Mouse (Mus musculus) right cerebral cortex, adult 18-20 months (tissue): ENCODE data around the gene Fkbp14.

Experiments used
- DNase-seq: peaks from one replicate; pipeline ENCODE4 v3.0.0; 2022; ENCODE audit warnings: mixed read lengths

The Fkbp14 gene

DNA sequence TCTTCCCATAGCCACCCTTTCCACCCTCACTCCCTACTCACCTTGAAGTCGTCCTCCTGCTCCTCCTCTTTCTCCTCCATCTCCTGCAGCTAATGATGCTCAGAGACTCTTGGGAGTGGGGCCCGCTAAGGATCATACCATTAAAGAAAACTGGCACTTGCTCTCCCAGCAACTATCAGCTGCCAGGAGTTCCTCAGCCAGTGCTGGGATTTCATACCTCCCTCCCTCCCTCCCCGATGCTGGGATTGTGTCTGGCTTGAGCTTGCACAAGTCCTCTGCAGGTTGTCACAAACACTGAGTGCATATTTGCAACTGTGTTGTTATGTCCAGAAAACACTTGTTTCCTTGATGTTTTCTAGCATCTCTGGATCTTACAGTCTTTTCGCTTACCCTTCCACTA is at the start of gene Fkbp14:
Fkbp14 (minus strand) TSS at position 101 of the 400 bp plus-strand sequence.
- no peak for DNase-seq

DNA sequence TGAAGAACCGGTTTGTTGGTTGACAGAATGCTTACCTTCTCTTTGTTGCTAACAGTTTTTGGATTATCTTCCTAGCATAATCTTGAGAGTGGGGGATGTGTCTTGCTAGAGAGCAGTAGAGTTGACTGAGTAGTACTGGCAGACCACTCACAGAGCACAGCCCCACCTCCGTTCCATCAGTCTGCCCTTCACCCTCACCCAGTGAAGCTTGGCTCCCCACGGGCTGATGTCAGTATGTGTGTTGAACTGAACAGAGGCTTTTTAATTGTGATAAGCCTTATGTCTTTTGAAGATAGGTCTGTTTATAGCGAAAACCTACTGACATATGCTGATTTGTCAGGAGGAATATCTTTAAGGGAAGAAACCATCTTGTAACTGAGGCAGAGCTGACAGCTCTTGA is 46.1 kb upstream of the Fkbp14 start:
- DNase-seq, result no peak

DNA sequence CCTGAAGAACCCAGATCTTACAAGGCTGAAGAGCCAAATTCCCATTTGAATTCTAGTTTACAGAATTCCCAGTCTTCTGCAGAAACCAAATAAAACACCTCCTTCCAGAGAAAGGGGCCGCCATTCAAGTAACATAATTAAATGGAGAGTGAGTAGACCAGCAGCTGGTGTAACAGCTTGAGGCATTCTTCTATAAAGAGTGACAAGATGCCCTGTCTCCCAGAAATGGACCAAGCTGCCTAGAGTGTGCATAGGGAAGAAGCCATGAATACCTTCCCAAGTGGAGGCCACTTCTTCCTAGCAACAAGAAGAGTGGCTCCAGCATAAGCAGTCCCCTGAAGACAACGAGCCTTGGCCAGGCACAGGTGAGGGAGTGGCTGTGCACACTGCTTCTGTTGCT is 44.8 kb upstream of the Fkbp14 start:
- DNase-seq, result peak; percentile 49

DNA sequence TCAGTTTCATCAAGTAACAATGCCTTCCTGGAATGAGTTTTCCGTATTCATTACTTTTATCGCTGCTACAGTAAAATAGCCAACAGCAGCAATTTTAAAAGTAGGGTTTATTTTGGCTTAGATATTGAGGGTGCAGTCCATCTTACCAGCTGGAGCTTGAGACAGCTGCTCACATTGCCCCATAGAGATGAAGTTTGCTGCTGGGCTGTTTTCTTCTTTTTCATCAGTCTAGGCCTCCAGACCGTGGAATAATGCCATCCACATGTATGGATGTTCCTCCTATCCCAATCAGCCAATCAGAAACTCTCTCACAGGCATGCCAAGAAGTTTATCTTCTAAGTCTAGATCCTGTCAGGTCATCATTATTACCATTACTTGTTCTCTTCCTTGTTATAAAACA is 42.8 kb upstream of the Fkbp14 start:
- DNase-seq, result no peak

DNA sequence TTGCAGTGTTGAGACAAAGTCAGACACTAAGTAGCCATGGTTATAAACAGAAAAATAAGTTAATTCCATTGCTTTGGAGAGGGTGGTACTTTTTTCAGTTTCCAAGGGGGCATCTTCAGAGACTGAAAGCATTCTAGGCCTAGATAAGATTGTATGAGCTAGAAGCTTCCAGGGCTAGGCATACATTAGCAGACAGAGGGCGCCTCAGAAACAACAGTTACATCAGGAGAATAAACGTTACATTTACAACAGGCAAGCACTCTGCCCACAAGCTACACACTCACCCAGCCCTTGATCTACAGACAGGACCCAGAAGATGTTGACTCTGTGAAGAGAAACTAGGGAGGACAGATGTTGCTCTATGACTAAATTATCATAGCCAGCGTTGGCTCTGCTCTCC is 34.4 kb upstream of the Fkbp14 start:
- DNase-seq, result peak; percentile 39

DNA sequence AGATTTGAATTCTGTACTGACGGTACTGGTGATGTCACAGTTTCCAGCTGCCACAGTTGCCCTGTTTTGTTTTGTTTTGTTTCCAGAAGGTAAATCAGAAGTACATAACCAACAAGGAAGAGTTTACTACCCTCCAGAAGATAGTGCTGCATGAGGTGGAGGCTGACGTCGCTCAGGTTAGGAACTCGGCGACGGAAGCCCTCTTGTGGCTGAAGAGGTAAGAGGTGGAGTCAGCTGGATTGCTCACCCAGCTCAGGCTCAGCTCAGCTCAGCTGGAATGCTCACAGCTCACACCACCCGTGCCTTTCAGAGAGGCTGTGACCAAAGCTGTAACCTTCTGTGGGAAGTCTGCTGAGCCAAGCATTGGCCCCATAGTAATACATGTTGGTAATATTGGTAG is 32.6 kb upstream of the Fkbp14 start:
- peak; percentile 30 for DNase-seq

DNA sequence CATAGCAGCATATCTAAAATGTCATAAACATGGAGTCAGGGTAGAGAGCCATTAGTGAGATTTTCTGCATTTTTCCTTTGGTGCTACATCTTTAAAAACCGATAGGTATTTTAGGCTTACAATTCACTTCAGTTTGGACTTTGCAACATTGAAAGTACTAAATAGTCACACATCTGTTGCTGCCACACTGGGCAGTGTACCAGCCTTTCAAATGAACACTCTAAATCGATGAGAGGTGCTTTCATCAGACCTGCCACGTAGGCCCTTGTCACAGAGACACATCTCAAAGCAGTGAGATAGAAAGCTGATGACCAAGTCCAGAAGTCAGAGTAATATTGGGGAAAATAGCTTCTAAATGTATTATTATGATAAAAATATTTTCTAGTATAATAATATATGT is 31.3 kb upstream of the Fkbp14 start:
- no peak for DNase-seq

DNA sequence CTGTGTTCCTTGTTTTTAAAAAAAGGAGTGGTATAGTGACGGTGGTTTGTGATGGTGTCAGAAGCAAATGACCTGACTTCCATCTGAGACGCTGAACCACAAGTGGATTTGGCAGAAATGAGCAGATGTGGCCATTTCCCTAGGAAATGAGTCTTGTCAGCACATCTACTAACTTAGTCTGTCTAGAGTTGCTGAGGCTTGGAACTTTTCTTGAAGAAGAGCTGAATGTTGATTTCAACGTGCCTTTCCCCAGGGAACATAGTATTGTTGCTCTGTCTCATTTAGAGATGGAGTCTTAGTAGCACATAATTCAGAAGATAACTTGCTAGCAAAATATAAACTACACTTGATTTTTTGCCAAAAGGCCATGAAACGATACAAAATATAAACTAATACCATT is 23.2 kb upstream of the Fkbp14 start:
- no peak for DNase-seq

DNA sequence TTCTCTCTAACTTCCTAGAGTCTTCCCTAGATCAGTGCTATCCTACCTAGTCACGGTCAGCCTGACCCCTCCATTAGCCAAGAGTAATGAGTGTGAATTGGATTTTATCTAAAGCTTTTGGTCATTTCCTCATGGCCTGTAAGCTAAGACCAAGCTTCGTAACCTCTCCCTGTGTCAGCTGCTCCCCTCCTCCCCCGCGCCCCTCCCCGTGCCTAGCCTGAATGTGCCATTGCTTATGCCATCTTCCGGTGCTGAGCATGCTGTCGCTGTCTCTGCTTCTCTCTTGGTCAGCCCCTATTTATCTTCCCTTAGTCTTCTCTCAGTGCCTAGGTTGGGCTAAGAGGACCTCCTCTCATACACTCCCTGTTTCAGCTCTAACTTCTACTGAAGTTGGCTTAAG is 22.4 kb upstream of the Fkbp14 start:
- DNase-seq, result no peak

DNA sequence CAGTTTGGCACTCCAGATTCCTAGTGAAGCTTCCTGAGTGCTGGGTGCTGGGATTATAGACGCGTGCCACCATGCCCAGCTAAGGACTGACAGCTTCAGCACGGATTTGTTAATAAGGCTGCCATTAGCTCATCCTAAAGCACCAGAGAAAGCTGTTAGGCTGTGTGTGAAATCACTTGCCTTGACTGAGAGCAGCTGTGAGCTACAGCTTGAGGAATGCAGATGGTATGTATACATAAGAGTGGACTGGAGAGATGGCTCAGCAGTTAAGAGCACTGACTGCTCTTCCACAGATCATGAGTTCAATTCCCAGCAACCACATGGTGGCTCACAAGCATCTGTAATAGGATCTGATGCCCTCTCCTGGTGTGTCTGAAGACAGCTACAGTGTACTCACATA is 20.3 kb upstream of the Fkbp14 start:
- DNase-seq, result no peak

DNA sequence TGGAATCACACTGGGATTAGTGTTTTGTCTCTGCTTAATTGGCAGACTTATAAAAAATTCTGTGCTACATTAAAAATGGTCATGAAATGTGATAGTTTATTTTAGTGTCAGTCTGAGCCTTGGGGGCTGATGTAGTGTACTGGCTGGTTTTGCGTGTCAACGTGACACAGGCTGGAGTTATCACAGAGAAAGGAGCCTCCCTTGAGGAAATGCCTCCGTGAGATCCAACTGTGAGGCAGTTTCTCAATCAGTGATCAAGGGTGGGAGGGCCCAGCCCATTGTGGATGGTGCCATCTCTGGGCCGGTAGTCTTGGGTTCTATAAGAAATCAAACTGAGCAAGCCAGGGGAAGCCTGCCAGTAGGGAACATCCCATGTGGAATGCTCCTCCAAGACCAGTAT is 9.1 kb upstream of the Fkbp14 start:
- no peak for DNase-seq

DNA sequence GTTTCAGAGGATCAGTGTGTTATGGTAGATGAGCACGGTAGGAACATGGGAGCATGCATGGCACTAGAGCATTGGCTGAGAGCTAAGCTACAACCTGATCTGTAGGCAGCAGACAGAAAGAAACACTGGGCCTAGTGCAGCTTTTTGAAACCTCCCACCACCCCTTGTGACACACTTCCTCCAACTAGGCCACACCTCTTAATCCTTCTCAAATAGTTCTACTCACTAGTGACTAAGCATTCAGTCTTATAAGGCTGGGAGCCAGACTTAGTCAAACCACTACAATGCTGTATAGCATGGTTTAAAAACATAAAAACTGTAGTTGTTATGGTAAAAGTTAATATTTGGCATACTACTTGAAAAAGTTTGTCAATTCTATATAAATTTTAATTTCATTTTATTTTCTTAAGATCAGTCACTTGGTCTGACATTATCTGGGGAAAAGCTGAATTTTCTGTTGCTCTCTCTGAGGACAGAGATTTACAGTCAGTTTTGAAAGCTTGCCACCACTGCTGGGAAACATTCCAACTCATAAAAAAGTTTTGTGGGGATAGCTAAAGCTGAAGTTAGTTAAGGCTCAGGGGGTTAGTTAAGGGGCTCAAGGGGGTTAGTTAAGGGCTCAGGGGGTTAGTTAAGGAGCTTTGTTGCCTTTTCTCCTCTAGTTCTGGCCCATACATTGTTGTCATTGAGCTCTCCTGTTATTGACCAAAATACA is 7.0 kb upstream of the Fkbp14 start:
- no peak for DNase-seq

DNA sequence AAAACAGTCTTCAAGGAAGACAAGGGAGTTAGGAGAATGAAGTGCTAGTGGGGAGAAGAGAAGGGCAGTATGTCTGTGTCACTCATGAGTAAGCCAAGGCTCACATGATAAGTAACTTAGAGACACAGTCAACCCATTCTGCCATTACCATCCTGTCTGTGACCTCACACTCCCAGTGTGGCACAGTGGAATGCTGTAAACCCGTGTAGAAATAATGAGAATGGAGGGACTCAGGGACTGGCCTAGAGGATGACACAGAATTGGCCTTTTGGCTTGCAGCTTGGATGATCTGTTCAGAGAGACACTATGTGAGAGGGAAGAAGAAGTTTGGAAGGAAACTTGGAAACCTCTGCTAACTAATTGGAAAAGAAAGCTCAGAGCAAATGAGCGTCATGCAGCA is 5.8 kb upstream of the Fkbp14 start:
- no peak for DNase-seq

DNA sequence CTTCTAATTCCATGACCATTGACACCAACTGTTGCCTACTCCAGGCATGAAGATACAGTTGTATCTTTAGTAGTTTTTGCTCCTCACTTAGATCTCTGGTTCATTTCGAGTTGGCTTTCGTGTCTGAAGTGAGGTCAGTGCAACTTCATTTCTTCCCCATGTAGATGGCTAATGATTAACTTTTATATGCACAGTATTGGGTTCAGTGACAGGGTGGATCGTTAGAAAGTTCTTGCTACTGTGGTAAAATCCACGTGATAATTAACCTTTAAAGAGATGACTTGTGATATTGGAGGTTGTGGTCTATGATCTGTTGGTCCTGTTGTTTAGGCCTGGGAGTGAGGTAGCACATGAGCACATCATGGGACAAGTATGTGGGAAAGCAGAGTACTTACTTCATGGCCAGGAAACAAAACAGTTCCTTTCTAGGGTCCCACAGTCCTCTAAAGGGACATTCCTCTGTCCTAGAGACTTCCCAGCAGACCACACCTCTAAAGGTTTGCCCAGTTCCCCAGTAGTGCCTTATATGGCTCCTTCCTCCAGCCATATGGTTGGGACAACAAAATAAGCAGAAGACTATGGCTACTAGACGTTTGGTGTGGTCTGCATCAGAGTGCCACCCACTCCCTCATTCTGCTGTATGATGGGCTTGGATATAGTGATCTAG is 3.7 kb upstream of the Fkbp14 start:
- no peak for DNase-seq

DNA sequence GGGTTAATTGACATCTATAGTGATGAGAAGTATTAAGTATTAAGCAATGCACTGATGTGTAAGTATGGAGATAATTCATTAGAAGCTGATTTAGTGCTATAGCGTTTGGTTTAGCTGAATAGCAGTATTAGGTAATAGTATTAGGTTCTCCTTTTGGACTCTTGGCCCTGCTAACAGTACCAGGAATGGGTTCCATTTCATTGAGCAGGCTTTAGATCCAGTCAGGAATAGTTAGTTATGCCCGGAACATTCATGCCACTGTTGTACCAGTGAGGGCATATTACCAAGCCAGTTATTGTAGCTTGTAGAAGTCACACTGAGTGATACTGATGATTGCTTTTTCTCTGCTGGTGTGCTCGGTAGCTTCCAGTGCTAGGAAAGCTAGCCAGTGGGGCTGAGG is 603 bp upstream of the Fkbp14 start:
- no peak for DNase-seq

DNA sequence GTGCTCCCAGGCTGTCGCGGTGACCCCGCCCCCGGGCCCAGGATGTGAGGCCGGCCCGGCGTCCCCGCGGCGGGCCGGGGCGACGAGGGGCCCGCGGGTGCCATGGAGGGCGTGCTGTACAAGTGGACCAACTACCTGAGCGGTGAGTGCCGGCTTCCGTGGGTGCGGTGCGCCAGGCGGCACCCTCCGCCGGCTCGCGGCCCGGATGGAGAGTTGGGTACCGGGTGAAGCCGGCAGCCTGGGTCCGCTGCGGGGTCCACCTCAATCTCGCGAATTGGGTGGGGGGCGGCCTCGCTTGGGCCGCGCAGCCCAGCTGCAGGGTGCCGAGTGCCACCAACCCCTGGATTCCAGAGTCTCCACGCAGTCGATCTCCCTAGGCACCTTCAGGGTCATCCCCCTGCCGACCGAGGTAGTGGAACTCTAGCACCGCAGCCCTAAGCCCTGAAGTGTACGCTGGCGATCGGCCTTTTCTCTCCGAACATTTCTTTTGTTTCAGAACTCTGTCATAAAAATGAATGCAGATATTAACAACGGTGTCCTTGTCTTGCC is 1.7 kb downstream of the Fkbp14 start:
- DNase-seq, result no peak

DNA sequence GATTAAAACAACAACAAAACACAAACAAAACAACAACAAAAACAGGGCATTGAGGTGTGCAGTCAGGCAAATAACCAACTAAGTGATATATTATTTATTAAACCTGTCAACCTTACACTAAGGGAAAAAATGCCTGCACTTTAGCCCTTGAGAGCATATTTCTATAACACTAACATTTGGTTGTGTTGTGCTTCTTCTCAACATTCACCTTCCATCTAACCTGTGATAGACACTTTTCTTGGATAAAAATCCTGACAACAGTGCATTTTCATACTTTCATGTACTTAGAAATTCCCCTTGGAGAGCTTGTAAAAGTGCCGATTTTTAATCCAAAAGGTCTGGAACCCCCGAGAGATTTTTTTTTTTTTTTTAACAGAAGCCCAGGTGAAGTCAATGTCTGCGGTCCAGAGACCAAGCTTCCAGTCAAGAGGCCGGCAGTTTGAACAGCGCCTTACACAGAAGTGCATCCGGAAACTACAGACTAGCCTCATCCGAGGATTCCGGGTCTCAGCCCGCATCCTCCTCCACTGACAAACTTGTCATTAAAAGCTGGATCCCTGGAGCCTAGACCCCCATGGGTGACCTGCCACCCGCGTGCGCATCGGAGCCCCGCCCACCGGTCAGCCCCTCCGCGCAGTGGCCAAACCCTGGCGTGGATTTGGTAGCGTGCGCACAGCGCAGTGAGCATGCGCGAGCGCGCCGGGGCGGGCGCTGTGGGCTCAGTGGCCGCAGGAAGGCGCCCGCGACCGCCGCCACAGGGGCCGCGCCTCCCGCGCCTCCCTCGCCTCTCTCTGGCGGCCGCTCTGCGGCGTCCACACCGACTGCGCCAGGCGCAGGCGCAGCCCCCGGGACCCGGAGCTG is 2.4 kb downstream of the Fkbp14 start, which contains the start of gene Plekha8:
Plekha8 (plus strand) TSS at position 643 of the 861 bp plus-strand sequence.
- DNase-seq, result peak; percentile 93

DNA sequence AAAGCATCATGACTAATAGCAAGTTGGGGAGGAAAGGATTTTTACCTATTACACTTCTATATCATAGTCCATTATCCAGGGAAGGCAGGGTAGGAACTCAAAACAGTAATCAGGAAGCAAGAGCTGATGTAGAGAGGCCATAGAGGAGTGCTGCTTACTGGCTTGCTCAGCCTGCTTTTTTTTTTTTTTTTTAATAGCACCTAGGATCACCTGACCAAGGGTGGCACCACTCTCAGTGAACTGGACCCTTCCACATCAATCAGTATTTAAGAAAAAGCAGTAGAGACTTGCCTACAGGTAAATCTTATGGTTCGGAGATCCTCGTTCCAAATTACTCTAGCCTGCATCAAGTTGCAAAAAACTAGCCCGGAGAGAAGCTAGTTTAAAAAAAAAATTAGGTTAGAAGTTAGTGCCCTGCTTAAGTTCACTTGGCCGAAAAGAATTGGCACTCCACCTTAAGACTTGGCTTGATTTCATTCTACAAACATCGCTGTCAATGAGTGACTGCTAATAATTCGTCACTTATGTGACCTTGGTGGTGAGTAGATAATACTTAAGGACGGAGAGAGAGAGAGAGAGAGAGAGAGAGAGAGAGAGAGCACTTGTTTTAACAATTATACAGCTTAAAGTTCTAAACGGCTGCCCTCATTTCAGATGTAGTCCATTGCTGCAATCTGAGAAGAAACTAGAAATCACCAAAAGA is 3.2 kb downstream of the Fkbp14 start:
- DNase-seq, result no peak

DNA sequence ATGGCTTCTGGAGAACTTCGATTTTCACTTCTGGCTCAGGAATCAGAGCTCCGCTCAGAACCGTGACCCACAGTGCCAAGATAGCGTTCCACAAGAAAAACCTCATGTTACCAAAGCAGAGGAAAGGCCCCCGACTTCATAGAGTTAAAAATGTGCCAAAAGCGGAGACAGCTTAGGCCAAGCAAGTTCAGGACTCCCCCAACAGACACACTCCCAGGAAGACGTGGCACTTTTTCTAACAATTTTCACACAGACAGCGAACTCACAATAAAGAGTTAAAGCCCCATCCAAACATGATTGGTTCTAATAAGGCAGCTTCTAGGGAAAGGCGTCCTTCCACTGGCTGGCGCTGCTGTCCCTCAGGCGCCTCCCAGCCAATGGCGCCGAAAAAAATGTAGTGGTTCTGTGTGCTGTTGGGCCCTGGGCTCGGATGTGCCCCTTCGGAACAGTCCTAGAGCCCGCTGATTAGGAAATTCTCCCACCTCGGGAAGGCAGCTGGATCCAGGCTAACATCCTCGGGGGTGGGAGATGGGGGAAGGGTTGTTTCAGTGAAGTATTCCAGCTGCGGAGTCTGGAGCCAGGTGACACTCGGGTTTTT is 4.1 kb downstream of the Fkbp14 start:
- peak; percentile 96 for DNase-seq

DNA sequence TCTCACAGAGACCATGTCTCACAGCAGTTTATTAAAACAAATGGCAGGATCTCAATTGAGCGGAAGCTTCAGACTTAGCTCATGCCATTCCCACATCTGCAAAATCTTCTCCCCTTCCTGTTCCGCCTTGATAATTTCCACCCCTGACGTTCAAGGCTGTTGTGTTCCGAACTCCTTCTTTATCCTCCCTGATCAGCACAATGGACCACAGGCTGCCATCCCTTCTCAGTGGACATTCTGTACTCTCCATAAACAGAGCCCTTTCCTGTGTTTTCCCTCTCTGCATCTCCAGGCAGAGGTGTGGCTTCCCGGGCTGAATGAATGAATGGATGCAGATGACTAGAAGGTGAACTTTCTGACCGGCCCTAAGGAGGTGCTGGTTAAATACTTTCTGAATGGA is 5.3 kb downstream of the Fkbp14 start:
- no peak for DNase-seq

DNA sequence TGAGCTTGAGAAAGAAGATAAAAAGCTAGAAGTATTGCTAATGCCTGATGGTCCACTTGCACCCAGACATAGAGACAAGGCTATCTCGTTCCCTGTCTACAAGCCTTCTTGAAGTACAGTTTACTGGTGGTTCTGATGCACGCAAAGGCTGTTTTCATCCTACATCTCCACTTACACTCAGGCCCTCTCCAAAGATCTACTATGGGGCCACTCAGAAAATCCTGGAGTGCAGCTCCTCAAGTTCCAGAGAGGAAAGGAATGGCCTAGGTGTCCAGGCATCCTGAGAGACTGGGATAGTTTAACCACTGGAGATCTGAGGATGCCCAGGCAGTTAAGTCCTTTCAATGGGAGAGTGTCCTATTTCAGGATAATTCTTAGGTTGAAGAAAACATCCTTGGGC is 6.4 kb downstream of the Fkbp14 start:
- no peak for DNase-seq

DNA sequence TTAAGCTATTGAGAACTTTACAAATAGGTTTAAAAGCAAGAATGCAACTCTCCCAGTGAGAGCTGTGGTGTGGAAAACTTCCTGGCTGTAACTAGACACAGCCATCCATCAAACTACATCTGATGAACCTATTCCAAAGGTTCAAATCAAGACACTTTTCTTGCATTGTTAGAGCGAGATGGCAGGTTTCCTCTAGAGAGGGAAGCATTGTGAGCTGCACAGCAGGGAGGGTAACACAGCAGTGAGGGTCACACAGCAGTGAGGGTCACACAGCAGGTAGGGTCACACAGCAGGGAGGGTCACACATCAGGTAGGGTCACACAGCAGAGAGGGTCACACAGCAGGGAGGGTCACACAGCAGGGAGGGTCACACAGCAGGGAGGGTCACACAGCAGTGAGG is 8.9 kb downstream of the Fkbp14 start:
- DNase-seq, result no peak
